Mouse (Mus musculus) hindbrain, embryonic 10.5 days (tissue): ENCODE measurements around the gene Uox. TPM values are rescaled to one million over a fixed set of nuclear protein-coding genes. Genes with fewer than 3 reads are reported as not detected.

ENCODE experiments used
- DNase-seq: peaks from one replicate; pipeline ENCODE4 v3.0.0-alpha.2; 2017; ENCODE audit warnings: low spot score
- H3K27ac ChIP-seq: fragments of 300-500 bp; sonication (generic); 2 replicates; pipeline ENCODE4 v1.5.1; 2016; ENCODE audit warnings: mild to moderate bottlenecking, moderate library complexity
- H3K27me3 ChIP-seq: fragments of 300-500 bp; sonication (generic); 2 replicates; pipeline ENCODE4 v1.6.1; 2016; ENCODE audit warnings: mild to moderate bottlenecking; ENCODE audit not compliant: poor library complexity, insufficient read depth, severe bottlenecking
- H3K36me3 ChIP-seq: fragments of 300-500 bp; sonication (generic); 2 replicates; pipeline ENCODE4 v1.6.1; 2016; ENCODE audit warnings: mild to moderate bottlenecking, moderate library complexity
- H3K4me1 ChIP-seq: fragments of 300-500 bp; sonication (generic); replicated peaks from 2 replicates; pipeline ENCODE4 v1.6.1; 2016; ENCODE audit warnings: mild to moderate bottlenecking
- H3K4me3 ChIP-seq: fragments of 300-500 bp; sonication (generic); 2 replicates; pipeline ENCODE4 v1.5.1; 2016; ENCODE audit warnings: mild to moderate bottlenecking, moderate library complexity
- H3K9me3 ChIP-seq: fragments of 300-500 bp; sonication (generic); 2 replicates; pipeline ENCODE4 v1.6.1; 2016; ENCODE audit warnings: mild to moderate bottlenecking, moderate library complexity
- WGBS: fragments of 180-500 bp; shearing (Covaris S2); methylation state at CpG from one replicate; pipeline ENCODE4 v1.1.7; 2016; 5-methylcytosine and 5-hydroxymethylcytosine counted together
- polyA plus RNA-seq: library from polyadenylated mRNA; unstranded; fragments of >200 nt; fragmentation: Nextera tagmentation; extraction: Ambion mirVana; gene quantifications from 2 replicates; pipeline ENCODE4 v1.2.1, GENCODE M21; 2016

The Uox gene
- polyA plus RNA-seq: not detected in 2 replicates

GRCm38 (mm10) chr3:146570148-146570782 lies at the start of gene Uox:
Gene Uox (plus strand): TSS chr3:146570426.
- WGBS: 89% methylated on average over 10 of the region's 10 CpGs
- DNase-seq: no peak
- H3K27me3 ChIP-seq: no peaks in the 10 kb centered on the region
- H3K4me3 ChIP-seq: no peak within 1 kb of the TSS
- H3K27ac ChIP-seq: no peak within 1 kb of the TSS
- no peaks in the 10 kb centered on the region for H3K36me3 ChIP-seq
- no peaks in the 10 kb centered on the region for H3K9me3 ChIP-seq
- H3K4me1 ChIP-seq: no peaks in the 10 kb centered on the region

- Histone ChIP-seq H3K36me3 (peaks cover 32% of the 10 kb centered on the region), H3K9me3 (no peaks in the 10 kb centered on the region), H3K4me3 (peak within 1 kb of the TSS; percentile 89), H3K4me1 (peaks cover 12% of the 10 kb centered on the region; the same call in 1 of the 2 replicates), H3K27ac (peak within 1 kb of the TSS; percentile 98), H3K27me3 (no peaks in the 10 kb centered on the region)
- under 1% methylated on average over 67 of the region's 82 CpGs for WGBS
- peak; percentile 92 for DNase-seq
Observed at GRCm38 (mm10) chr3:146520798-146521651, 49.2 kb upstream of the Uox start, which contains the start of gene Rpf1. Gene Rpf1 (minus strand): TSS chr3:146521429.

GRCm38 (mm10) chr3:146521652-146522020 lies 48.6 kb upstream of the Uox start:
- no peaks in the 10 kb centered on the region for H3K9me3 ChIP-seq
- WGBS: 18% methylated on average over 8 of the region's 8 CpGs
- peak overlapping the region; percentile 89 for H3K4me3 ChIP-seq
- H3K4me1 ChIP-seq: peaks cover 12% of the 10 kb centered on the region; the same call in 1 of the 2 replicates
- DNase-seq: no peak
- peaks cover 26% of the 10 kb centered on the region for H3K36me3 ChIP-seq
- peak overlapping the region; percentile 98 for H3K27ac ChIP-seq
- no peaks in the 10 kb centered on the region for H3K27me3 ChIP-seq

GRCm38 (mm10) chr3:146528335-146528734 lies 41.9 kb upstream of the Uox start:
- Histone ChIP-seq H3K9me3 (no peaks in the 10 kb centered on the region), H3K27ac (no peak overlapping the region), H3K36me3 (no peaks in the 10 kb centered on the region), H3K4me1 (no peaks in the 10 kb centered on the region), H3K27me3 (no peaks in the 10 kb centered on the region), H3K4me3 (no peak overlapping the region)
- 50% methylated on average over 2 of the region's 2 CpGs for WGBS
- no peak for DNase-seq

GRCm38 (mm10) chr3:146534986-146535385 lies 35.2 kb upstream of the Uox start:
- WGBS: 66% methylated on average over 6 of the region's 6 CpGs
- no peak for DNase-seq
- no peaks in the 10 kb centered on the region for H3K27me3 ChIP-seq

GRCm38 (mm10) chr3:146540521-146541273 lies 29.5 kb upstream of the Uox start:
- Histone ChIP-seq H3K27me3 (no peaks in the 10 kb centered on the region), H3K4me3 (no peak overlapping the region), H3K9me3 (no peaks in the 10 kb centered on the region), H3K4me1 (0 out of 2 replicates have a peak, but pooled peaks cover 4% of the 10 kb centered on the region), H3K36me3 (no peaks in the 10 kb centered on the region), H3K27ac (no peak overlapping the region)
- 90% methylated on average over 4 of the region's 4 CpGs for WGBS
- DNase-seq: no peak

More at GRCm38 (mm10) chr3:146534986-146535385, 35.2 kb upstream of the Uox start:
- Histone ChIP-seq H3K4me1 (no peaks in the 10 kb centered on the region), H3K9me3 (no peaks in the 10 kb centered on the region), H3K4me3 (no peak overlapping the region), H3K27ac (no peak overlapping the region), H3K36me3 (no peaks in the 10 kb centered on the region)

GRCm38 (mm10) chr3:146543632-146544031 lies 26.6 kb upstream of the Uox start:
- DNase-seq: no peak
- Histone ChIP-seq H3K27ac (no peak overlapping the region), H3K36me3 (no peaks in the 10 kb centered on the region), H3K4me3 (no peak overlapping the region), H3K4me1 (0 out of 2 replicates have a peak, but pooled peaks cover 4% of the 10 kb centered on the region), H3K9me3 (no peaks in the 10 kb centered on the region), H3K27me3 (no peaks in the 10 kb centered on the region)
- 22% methylated on average over 1 of the region's 1 CpGs for WGBS

- Histone ChIP-seq H3K27ac (no peak overlapping the region), H3K4me1 (no peaks in the 10 kb centered on the region), H3K36me3 (no peaks in the 10 kb centered on the region), H3K27me3 (no peaks in the 10 kb centered on the region), H3K4me3 (no peak overlapping the region), H3K9me3 (no peaks in the 10 kb centered on the region)
- WGBS: 90% methylated on average over 7 of the region's 7 CpGs
- DNase-seq: no peak
Observed at GRCm38 (mm10) chr3:146554816-146555215, 15.4 kb upstream of the Uox start.

- Histone ChIP-seq H3K4me1 (no peaks in the 10 kb centered on the region), H3K36me3 (no peaks in the 10 kb centered on the region), H3K27ac (no peak overlapping the region), H3K9me3 (no peaks in the 10 kb centered on the region), H3K4me3 (no peak overlapping the region), H3K27me3 (no peaks in the 10 kb centered on the region)
- WGBS: 81% methylated on average over 1 of the region's 1 CpGs
- no peak for DNase-seq
Observed at GRCm38 (mm10) chr3:146556567-146556966, 13.7 kb upstream of the Uox start.

GRCm38 (mm10) chr3:146557507-146557906 lies 12.7 kb upstream of the Uox start:
- no peaks in the 10 kb centered on the region for H3K4me1 ChIP-seq
- no peaks in the 10 kb centered on the region for H3K27me3 ChIP-seq
- no peak overlapping the region for H3K4me3 ChIP-seq
- no peaks in the 10 kb centered on the region for H3K36me3 ChIP-seq
- 86% methylated on average over 6 of the region's 6 CpGs for WGBS
- H3K27ac ChIP-seq: no peak overlapping the region
- DNase-seq: no peak
- H3K9me3 ChIP-seq: no peaks in the 10 kb centered on the region

GRCm38 (mm10) chr3:146562936-146563335 lies 7.3 kb upstream of the Uox start:
- Histone ChIP-seq H3K9me3 (no peaks in the 10 kb centered on the region), H3K27ac (no peak overlapping the region), H3K4me3 (no peak overlapping the region), H3K4me1 (peaks cover 6% of the 10 kb centered on the region; the same call in 1 of the 2 replicates), H3K27me3 (no peaks in the 10 kb centered on the region), H3K36me3 (no peaks in the 10 kb centered on the region)
- 89% methylated on average over 7 of the region's 7 CpGs for WGBS
- DNase-seq: no peak

- H3K36me3 ChIP-seq: no peaks in the 10 kb centered on the region
- no peaks in the 10 kb centered on the region for H3K9me3 ChIP-seq
- H3K4me3 ChIP-seq: no peak overlapping the region
- peaks cover 6% of the 10 kb centered on the region; the same call in 1 of the 2 replicates for H3K4me1 ChIP-seq
- peak overlapping the region; percentile 70 for H3K27ac ChIP-seq
- H3K27me3 ChIP-seq: no peaks in the 10 kb centered on the region
- peak; percentile 76 for DNase-seq
- 34% methylated on average over 14 of the region's 14 CpGs for WGBS
Observed at GRCm38 (mm10) chr3:146564268-146565064, 5.8 kb upstream of the Uox start.
